Mouse (Mus musculus) WW6 (cell line): ENCODE results near the gene Trim2.

ENCODE experiments used
- DNase-seq: peaks from one replicate; pipeline ENCODE4 v3.0.0-alpha.2; 2013; ENCODE audit warnings: low read depth, low spot score

Gene Trim2

GRCm38 (mm10) chr3:84306777-84307176 is at the start of gene Trim2:
Gene Trim2 (minus strand): TSS chr3:84306877.
- DNase-seq: no peak

GRCm38 (mm10) chr3:84355930-84356689 is 49.4 kb upstream of the Trim2 start:
- DNase-seq: no peak

DNA sequence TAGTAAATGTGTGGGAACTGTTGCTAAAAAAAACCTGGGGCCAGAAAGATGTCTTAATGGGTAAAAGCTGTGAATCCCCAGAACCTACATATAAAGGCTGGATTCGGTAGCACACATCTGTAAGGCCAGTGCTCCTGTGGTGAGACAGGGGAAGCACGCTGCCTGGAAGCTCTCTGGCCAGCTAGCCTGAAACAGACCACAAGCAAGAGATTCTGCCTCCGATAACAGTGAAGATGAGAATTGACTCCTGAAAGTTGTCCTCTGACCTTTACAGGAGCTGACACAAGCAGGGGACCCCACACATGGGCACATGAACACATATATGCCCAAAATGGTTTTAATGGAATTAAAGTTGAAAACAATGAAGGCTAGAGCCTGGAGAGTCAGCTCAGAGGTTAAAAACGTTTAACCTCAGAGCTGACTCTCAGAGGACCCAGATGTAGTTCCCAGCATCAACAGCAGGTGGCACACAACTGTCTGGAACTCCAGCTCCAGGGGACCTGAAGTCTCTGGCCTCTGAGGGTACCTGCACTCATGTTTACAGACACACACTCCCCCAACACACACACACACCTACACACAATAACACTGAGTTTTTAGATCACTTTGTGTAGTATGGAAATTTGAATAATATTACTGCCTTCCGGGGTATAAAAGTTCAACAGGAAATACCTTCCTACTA is 45.8 kb upstream of the Trim2 start:
- DNase-seq: no peak

DNA sequence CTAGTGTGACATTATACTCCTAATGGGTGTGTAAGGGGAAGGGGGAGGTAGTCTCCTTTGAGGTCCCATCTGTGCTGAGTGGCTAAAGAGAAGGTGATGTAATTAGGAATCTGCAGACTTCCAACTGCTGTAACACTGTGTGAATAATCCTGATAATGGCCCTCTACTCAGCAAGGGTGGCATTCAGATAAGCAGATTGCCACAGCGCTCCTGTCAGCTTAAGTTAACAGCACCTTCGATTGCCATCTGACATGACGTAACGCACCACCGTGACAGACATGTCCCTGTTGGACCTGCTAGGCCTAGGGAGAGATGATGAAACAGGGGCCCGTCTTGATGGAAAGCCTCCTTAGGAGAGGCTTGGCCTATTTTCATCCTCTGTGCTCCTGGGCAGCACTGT is 43.6 kb upstream of the Trim2 start:
- DNase-seq: no peak

DNA sequence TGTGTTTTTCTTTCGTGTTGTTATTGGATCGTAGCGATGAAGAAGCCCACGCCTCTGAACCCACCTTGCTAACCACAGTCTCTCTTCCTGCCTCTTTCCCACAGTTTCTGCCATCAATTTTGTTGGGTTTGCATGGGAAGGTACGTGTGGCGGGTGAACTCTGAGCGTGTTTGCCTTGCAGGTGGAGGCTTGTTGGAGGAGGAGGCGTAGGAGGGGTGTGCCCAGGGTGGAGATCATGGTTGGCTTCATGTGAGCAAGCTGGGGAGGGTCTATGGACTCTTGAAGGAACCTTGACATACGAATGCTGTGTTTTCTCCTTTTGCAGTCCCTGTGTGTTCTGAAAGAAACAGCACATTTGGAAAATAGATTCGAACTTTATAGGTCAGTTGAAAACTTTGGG is 43.1 kb upstream of the Trim2 start:
- no peak for DNase-seq

DNA sequence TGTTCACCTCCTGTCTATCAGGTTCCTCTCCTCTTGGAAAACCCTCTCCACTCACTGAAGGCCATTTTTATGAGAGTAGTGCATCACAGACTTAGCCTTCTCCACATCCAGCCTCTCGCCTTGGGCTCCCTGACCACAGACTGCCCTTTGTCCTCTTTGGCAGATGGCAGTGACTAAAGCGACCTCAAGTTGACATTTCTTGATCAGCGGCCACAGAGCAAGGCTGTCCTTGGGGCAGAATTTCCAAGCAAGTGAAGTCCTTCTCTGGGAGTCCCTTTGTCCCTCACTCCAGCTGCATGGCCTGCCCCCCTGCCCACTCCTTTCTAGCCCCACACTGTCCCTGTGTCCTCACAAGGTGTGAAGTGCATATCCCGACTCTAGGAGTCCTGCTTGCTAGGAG is 40.7 kb upstream of the Trim2 start:
- DNase-seq: no peak

- no peak for DNase-seq
Measured at GRCm38 (mm10) chr3:84346456-84347150, 39.9 kb upstream of the Trim2 start.

- no peak for DNase-seq
Measured at GRCm38 (mm10) chr3:84345646-84345980, 38.9 kb upstream of the Trim2 start.

DNA sequence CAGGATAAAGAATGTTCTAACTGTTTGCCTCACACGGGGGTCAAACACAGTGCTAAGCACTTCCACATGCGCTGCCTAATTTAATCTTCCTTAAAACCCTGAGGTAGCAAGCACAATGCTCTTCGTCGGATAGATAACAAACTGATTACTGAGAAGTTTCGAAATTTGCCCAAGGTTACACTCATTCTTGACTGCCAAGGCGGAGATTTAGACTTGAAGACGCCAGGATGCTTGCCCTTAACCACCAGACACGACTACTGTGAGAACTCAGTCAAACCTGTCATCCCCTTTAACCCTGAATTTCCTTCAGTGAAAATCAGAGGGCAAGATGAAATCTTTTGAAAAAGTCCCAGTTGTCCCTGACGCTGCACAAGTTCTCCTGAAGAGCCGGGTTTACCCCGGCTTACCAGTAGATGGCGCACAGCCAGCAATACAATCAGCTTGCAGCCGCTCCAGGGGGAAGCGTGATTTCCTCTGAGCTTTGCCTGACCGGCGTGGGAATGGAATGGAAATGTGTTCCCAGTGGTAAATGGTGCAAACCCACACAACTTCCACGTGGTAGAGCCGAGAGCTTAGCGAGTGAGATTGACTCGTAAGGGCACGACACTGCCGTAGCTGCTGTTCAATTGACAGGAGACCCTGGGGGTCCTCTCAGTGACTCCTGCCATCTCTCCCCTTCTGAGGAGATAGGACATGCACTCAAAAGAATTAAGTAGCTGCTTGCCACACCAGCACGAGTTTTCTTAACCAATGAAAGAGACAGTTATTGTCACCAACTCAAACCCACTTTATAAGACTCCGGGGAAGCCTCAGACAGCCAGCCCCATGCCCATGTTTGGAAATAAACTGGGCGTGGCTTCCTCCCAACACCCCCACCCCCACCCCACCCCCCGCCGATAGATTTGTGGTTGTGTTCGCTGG is 38.3 kb upstream of the Trim2 start:
- DNase-seq: peak; percentile 53

GRCm38 (mm10) chr3:84343101-84343500 is 36.4 kb upstream of the Trim2 start:
- DNase-seq: no peak

DNA sequence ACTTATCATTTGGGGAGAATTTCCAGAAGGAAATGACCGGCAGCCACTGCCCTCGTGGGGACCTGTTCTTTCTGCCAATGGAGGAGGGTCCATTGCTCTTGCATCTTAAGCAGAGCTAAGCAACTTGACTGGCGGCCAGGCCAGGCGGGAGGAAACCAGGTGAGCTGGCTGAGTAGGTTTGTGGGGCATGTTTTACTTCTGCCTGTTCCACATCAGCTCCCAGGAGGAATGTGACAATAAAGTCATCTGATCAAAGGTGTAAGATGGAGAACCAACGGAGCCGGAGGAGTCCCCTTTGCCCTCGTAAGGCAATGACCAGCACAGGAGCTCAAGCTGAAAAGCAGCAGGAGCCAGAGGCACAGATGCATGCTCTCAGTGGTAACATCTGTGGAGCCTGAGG is 35.1 kb upstream of the Trim2 start:
- DNase-seq: no peak

DNA sequence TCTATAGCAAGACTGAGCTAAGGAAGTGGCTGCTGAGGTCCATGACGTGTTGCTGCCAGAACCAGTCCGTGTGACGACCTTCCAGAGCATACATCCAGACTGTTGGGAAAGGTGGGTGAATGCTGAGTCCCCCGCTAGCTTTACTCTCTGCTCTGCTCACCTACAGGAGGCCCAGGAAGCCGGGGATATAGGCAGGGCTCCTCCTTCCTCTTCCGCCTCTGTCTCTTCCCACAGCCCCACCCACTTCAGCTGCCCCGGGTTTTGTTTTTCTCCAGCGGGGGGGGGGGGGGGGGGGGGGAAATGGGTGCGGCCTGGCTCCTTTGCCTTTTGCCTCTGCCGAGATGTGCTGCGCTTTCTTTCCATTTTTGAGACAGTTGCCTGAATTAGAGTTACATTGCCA is 30.9 kb upstream of the Trim2 start:
- DNase-seq: no peak

DNA sequence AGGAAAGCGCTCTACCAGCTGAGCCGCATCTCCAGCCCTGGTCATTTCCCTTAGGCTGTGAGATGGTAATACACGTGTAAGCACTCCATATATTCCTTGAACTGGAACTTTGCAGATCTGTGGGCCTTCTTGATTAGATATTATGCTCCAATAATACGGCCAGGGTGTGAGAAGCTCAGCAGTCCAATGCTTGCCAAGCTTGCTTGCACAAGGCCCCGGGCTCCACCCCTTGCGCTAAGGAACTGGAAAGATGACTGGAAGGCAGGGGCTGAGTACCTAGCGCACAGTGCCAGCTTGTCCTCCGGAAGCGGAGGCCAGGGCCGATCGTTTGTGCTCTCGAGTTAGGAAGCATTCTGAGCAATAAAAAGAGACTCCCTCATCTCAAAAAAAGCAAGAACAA is 29.7 kb upstream of the Trim2 start:
- DNase-seq: no peak

DNA sequence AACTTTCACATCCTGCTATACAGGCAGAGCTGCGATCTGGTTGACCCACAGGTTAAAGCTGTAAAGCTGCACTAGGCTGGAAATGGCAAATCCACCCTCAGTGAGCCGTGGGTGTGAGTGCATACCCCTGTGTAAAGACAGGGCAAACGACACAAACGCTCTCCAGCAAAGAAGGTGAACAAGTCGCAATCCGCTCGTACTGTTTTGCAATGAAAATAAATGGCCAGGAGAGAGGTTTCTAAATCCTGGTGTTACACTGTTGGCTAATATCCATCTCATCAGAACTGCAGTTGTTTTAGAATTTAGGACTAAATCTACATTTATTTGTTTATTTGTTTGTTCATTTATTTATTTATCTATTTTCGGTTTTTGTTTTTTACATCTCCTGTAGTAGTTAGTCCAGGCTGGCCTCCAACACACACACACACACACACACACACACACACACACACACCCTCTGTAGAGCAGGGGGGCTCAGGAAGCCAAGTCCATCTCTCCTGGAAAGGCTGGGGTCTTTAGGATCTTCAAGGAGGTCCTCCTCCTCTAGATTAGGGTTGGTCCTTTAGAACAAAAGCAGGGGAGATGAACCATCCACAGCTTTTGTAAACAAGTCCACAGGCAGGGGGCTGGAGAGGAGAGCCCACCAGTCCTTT is 28.9 kb upstream of the Trim2 start:
- DNase-seq: no peak

- DNase-seq: no peak
Measured at GRCm38 (mm10) chr3:84334771-84335420, 28.2 kb upstream of the Trim2 start.

DNA sequence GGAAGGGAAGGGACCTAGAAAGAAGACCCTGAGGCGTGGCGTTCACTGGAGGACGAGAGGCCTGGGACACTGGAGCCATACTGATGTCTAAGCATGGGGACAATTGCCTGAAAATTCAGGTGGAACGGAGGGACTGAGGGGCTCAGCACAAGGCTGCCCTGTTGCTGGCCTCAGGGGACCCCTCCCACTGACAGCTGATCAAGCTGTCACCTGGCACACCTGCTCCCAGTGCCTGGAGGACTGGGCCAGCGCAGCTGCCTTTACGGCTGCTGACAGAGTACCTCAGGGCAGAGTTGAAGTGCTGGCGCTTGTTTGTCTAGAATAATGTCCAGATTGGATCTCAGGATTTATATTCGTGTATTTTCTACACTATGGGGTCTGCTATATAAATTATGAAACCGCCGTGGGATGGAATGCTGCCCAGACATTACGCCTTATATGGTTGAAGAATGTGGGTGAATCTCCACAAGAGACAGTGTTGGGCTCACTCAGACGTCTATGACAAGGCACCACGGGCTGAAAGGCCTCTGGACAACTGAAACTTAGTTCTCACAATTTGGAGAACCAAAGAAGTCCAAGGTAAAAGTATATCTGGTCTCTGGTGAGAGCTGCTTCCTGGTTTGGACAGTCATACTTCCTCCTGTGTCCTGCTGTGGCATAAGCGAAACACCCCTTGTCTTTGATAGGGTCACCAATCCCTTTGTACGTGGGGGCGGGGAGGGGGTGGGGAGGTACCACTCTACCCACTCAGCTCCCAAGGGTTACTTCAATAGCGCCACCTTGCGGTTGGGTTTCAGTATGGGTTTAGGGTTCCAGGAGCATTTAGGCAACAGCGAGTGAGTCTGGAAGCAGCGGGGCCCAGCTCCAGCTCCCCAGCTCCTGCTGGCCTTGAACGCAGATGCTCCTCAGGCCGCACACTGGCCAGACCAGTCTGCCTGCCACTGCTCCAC is 27.0 kb upstream of the Trim2 start:
- peak; percentile 73 for DNase-seq

GRCm38 (mm10) chr3:84330210-84330609 is 23.5 kb upstream of the Trim2 start:
- DNase-seq: no peak

DNA sequence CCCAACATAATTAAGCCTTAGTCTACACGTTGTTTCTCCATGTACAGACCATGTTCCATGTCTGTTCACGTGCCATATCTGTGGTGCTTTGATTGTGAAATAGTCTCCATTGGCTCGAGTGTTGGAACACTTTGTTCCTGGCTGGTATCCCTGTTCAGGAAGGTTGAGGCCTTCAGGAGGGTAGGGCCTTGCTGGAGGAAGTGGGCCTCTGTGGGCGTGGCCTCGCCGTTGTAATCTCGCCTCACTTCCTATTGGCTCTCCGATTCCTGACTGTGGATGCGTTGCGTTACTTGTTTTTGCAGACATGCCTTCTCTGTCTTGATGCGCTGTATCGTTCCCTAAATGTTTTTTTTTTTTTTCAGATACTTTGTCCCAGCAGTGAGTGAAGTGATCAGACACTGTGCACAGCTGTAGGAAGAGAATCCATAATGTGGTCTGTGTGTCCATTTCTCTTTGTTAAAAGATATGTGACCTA is 18.3 kb upstream of the Trim2 start:
- no peak for DNase-seq

GRCm38 (mm10) chr3:84324478-84324877 is 17.8 kb upstream of the Trim2 start:
- no peak for DNase-seq
